Mouse (Mus musculus): ENCODE data around the gene Rgs9bp. TPM values are rescaled to one million over a fixed set of nuclear protein-coding genes. Genes with fewer than 3 reads are reported as not detected.

Rgs9bp gene
- polyA plus RNA-seq (2015; fragmentation: Nextera tagmentation; extraction: Ambion mirVana) = 0.04 and 0.06 TPM in 2 replicates

- H3K27ac ChIP-seq (ENCODE audit: low read length) = peak within 1 kb of the TSS; percentile 72
- peak; percentile 79 for ATAC-seq
- peak within 1 kb of the TSS; percentile 94 for H3K4me3 ChIP-seq (ENCODE audit: low read depth, low read length)
Observed at GRCm38 (mm10) chr7:35585191-35586054, at the start of gene Rgs9bp. Gene Rgs9bp, minus strand, starts transcription at chr7:35585582.

GRCm38 (mm10) chr7:35628496-35628895 is 43.1 kb upstream of the Rgs9bp start:
- 76% methylated on average over 5 of the region's 5 CpGs for WGBS
- Histone ChIP-seq H3K4me2 (ENCODE audit: low read length) (no peak overlapping the region), H3K9ac (ENCODE audit: low read depth, low read length) (no peak overlapping the region), H3K27ac (ENCODE audit: low read length) (no peak overlapping the region), H3K36me3 (ENCODE audit: control insufficient read depth, insufficient read depth, low read length) (peaks cover 16% of the 10 kb centered on the region), H3K27me3 (ENCODE audit: control insufficient read depth, insufficient read depth, low read depth, low read length) (no peaks in the 10 kb centered on the region), H3K9me3 (replicated peaks; ENCODE audit: control insufficient read depth, low read length, poor library complexity, severe bottlenecking) (no peaks in the 10 kb centered on the region), H3K4me1 (ENCODE audit: control insufficient read depth, insufficient read depth, low read length) (no peaks in the 10 kb centered on the region), H3K4me3 (ENCODE audit: low read depth, low read length) (no peak overlapping the region)
- no peak for ATAC-seq

More at GRCm38 (mm10) chr7:35585191-35586054, at the start of gene Rgs9bp:
- Histone ChIP-seq H3K4me1 (ENCODE audit: control insufficient read depth, insufficient read depth, low read length) (peaks cover 22% of the 10 kb centered on the region), H3K4me2 (ENCODE audit: low read length) (peak within 1 kb of the TSS; percentile 100), H3K27me3 (ENCODE audit: control insufficient read depth, insufficient read depth, low read depth, low read length) (peaks cover 23% of the 10 kb centered on the region), H3K9ac (ENCODE audit: low read depth, low read length) (peak within 1 kb of the TSS; percentile 94), H3K9me3 (replicated peaks; ENCODE audit: control insufficient read depth, low read length, poor library complexity, severe bottlenecking) (no peaks in the 10 kb centered on the region), H3K36me3 (ENCODE audit: control insufficient read depth, insufficient read depth, low read length) (no peaks in the 10 kb centered on the region)
- WGBS = under 1% methylated on average over 45 of the region's 45 CpGs

GRCm38 (mm10) chr7:35627371-35627770 is 42.0 kb upstream of the Rgs9bp start:
- WGBS = 91% methylated on average over 10 of the region's 10 CpGs
- no peak overlapping the region for H3K4me3 ChIP-seq (ENCODE audit: low read depth, low read length)
- no peak for ATAC-seq
- no peak overlapping the region for H3K27ac ChIP-seq (ENCODE audit: low read length)
- H3K4me2 ChIP-seq (ENCODE audit: low read length) = no peak overlapping the region
- no peaks in the 10 kb centered on the region for H3K4me1 ChIP-seq (ENCODE audit: control insufficient read depth, insufficient read depth, low read length)
- H3K36me3 ChIP-seq (ENCODE audit: control insufficient read depth, insufficient read depth, low read length) = peaks cover 16% of the 10 kb centered on the region
- H3K9ac ChIP-seq (ENCODE audit: low read depth, low read length) = no peak overlapping the region
- H3K9me3 ChIP-seq (replicated peaks; ENCODE audit: control insufficient read depth, low read length, poor library complexity, severe bottlenecking) = no peaks in the 10 kb centered on the region
- no peaks in the 10 kb centered on the region for H3K27me3 ChIP-seq (ENCODE audit: control insufficient read depth, insufficient read depth, low read depth, low read length)

- Histone ChIP-seq H3K27me3 (ENCODE audit: control insufficient read depth, insufficient read depth, low read depth, low read length) (no peaks in the 10 kb centered on the region), H3K4me3 (ENCODE audit: low read depth, low read length) (no peak overlapping the region), H3K27ac (ENCODE audit: low read length) (no peak overlapping the region), H3K4me1 (ENCODE audit: control insufficient read depth, insufficient read depth, low read length) (no peaks in the 10 kb centered on the region), H3K36me3 (ENCODE audit: control insufficient read depth, insufficient read depth, low read length) (peaks cover 18% of the 10 kb centered on the region), H3K9ac (ENCODE audit: low read depth, low read length) (no peak overlapping the region), H3K9me3 (replicated peaks; ENCODE audit: control insufficient read depth, low read length, poor library complexity, severe bottlenecking) (no peaks in the 10 kb centered on the region), H3K4me2 (ENCODE audit: low read length) (no peak overlapping the region)
- ATAC-seq = no peak
- 98% methylated on average over 5 of the region's 5 CpGs for WGBS
Observed at GRCm38 (mm10) chr7:35626038-35626437, 40.7 kb upstream of the Rgs9bp start.

GRCm38 (mm10) chr7:35622626-35623025 is 37.2 kb upstream of the Rgs9bp start:
- ATAC-seq = no peak

GRCm38 (mm10) chr7:35617513-35617912 is 32.1 kb upstream of the Rgs9bp start:
- H3K4me3 ChIP-seq (ENCODE audit: low read depth, low read length) = no peak overlapping the region
- no peaks in the 10 kb centered on the region for H3K27me3 ChIP-seq (ENCODE audit: control insufficient read depth, insufficient read depth, low read depth, low read length)
- H3K9ac ChIP-seq (ENCODE audit: low read depth, low read length) = no peak overlapping the region
- no peaks in the 10 kb centered on the region for H3K9me3 ChIP-seq (replicated peaks; ENCODE audit: control insufficient read depth, low read length, poor library complexity, severe bottlenecking)
- no peak for ATAC-seq
- no peak overlapping the region for H3K4me2 ChIP-seq (ENCODE audit: low read length)
- no peaks in the 10 kb centered on the region for H3K4me1 ChIP-seq (ENCODE audit: control insufficient read depth, insufficient read depth, low read length)
- 38% methylated on average over 4 of the region's 4 CpGs for WGBS
- H3K36me3 ChIP-seq (ENCODE audit: control insufficient read depth, insufficient read depth, low read length) = peaks cover 21% of the 10 kb centered on the region
- no peak overlapping the region for H3K27ac ChIP-seq (ENCODE audit: low read length)

More at GRCm38 (mm10) chr7:35622626-35623025, 37.2 kb upstream of the Rgs9bp start:
- 95% methylated on average over 10 of the region's 10 CpGs for WGBS
- Histone ChIP-seq H3K27ac (ENCODE audit: low read length) (no peak overlapping the region), H3K27me3 (ENCODE audit: control insufficient read depth, insufficient read depth, low read depth, low read length) (no peaks in the 10 kb centered on the region), H3K4me3 (ENCODE audit: low read depth, low read length) (no peak overlapping the region), H3K9ac (ENCODE audit: low read depth, low read length) (no peak overlapping the region), H3K9me3 (replicated peaks; ENCODE audit: control insufficient read depth, low read length, poor library complexity, severe bottlenecking) (no peaks in the 10 kb centered on the region), H3K4me1 (ENCODE audit: control insufficient read depth, insufficient read depth, low read length) (no peaks in the 10 kb centered on the region), H3K36me3 (ENCODE audit: control insufficient read depth, insufficient read depth, low read length) (peaks cover 20% of the 10 kb centered on the region), H3K4me2 (ENCODE audit: low read length) (no peak overlapping the region)

GRCm38 (mm10) chr7:35609245-35609644 is 23.9 kb upstream of the Rgs9bp start:
- Histone ChIP-seq H3K27ac (ENCODE audit: low read length) (no peak overlapping the region), H3K36me3 (ENCODE audit: control insufficient read depth, insufficient read depth, low read length) (peaks cover 11% of the 10 kb centered on the region; the same call in 1 of the 2 replicates), H3K4me2 (ENCODE audit: low read length) (no peak overlapping the region), H3K9ac (ENCODE audit: low read depth, low read length) (no peak overlapping the region), H3K27me3 (ENCODE audit: control insufficient read depth, insufficient read depth, low read depth, low read length) (no peaks in the 10 kb centered on the region), H3K9me3 (replicated peaks; ENCODE audit: control insufficient read depth, low read length, poor library complexity, severe bottlenecking) (no peaks in the 10 kb centered on the region), H3K4me1 (ENCODE audit: control insufficient read depth, insufficient read depth, low read length) (no peaks in the 10 kb centered on the region), H3K4me3 (ENCODE audit: low read depth, low read length) (no peak overlapping the region)
- ATAC-seq = no peak
- WGBS = 93% methylated on average over 10 of the region's 10 CpGs

GRCm38 (mm10) chr7:35606816-35607215 is 21.4 kb upstream of the Rgs9bp start:
- ATAC-seq = no peak
- H3K9me3 ChIP-seq (replicated peaks; ENCODE audit: control insufficient read depth, low read length, poor library complexity, severe bottlenecking) = no peaks in the 10 kb centered on the region
- no peak overlapping the region for H3K9ac ChIP-seq (ENCODE audit: low read depth, low read length)
- H3K36me3 ChIP-seq (ENCODE audit: control insufficient read depth, insufficient read depth, low read length) = peaks cover 23% of the 10 kb centered on the region
- H3K4me2 ChIP-seq (ENCODE audit: low read length) = no peak overlapping the region
- H3K27me3 ChIP-seq (ENCODE audit: control insufficient read depth, insufficient read depth, low read depth, low read length) = no peaks in the 10 kb centered on the region
- H3K4me3 ChIP-seq (ENCODE audit: low read depth, low read length) = no peak overlapping the region
- WGBS = 91% methylated on average over 10 of the region's 10 CpGs
- H3K4me1 ChIP-seq (ENCODE audit: control insufficient read depth, insufficient read depth, low read length) = no peaks in the 10 kb centered on the region
- H3K27ac ChIP-seq (ENCODE audit: low read length) = no peak overlapping the region

- Histone ChIP-seq H3K27me3 (ENCODE audit: control insufficient read depth, insufficient read depth, low read depth, low read length) (no peaks in the 10 kb centered on the region), H3K27ac (ENCODE audit: low read length) (no peak overlapping the region), H3K4me3 (ENCODE audit: low read depth, low read length) (no peak overlapping the region), H3K4me1 (ENCODE audit: control insufficient read depth, insufficient read depth, low read length) (no peaks in the 10 kb centered on the region), H3K9me3 (replicated peaks; ENCODE audit: control insufficient read depth, low read length, poor library complexity, severe bottlenecking) (no peaks in the 10 kb centered on the region), H3K36me3 (ENCODE audit: control insufficient read depth, insufficient read depth, low read length) (peaks cover 11% of the 10 kb centered on the region), H3K9ac (ENCODE audit: low read depth, low read length) (no peak overlapping the region), H3K4me2 (ENCODE audit: low read length) (no peak overlapping the region)
- ATAC-seq = no peak
- 95% methylated on average over 5 of the region's 5 CpGs for WGBS
Observed at GRCm38 (mm10) chr7:35602766-35603165, 17.4 kb upstream of the Rgs9bp start.
